Mouse (Mus musculus) E14TG2a.4 (cell line): ENCODE results near the gene Fosl1.

Experiments
- CTCF ChIP-seq: conservative IDR thresholded peaks from 2 replicates; pipeline ENCODE4 v1.5.1; 2014; ENCODE audit warnings: low read length
- POU5F1 ChIP-seq: IDR thresholded peaks from 2 replicates; pipeline ENCODE4 v1.6.1; 2014; ENCODE audit warnings: low read length, borderline replicate concordance

DNA sequence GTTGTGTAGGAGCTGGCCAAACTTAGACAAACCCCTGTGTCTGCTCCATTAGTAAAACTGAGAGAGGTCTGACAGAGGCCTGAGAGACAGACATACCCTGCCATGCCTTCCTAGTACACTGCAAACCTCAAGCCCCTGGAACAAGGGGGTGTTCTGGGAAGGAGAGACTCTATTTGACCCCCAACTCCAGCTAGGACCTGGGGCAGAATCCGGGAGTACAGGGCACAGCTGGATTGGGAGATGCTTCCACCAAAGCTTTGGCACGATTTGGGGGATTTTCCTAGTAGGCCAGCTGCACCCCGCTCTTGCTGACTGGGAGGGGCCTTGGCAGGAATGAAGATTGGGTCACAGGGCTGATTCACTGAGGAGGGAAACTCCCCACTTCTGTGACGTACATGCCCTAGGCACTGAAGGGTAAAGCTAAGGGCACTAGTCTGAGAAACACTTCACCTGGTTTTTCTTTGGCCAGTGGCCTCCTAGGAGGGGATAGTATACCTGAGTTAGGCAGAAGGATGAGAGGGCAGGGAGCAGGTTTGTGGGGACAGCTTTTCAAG is 15.4 kb upstream of the Fosl1 start:
- no peak for TF ChIP-seq CTCF
- no peak for TF ChIP-seq POU5F1
